Mouse (Mus musculus) liver, embryonic 11.5 days (tissue): Measurements from ENCODE around the gene Mgll. TPM values are rescaled to one million over a fixed set of nuclear protein-coding genes. Genes with fewer than 3 reads are reported as not detected.
A peak's percentile ranks its signal among the peaks of the same experiment; 100 is the strongest.

ENCODE experiments used
- ATAC-seq: fragments of 200-750 bp; cut with Nextera tagmentation; replicated peaks from 2 replicates; pipeline ENCODE4 v1.8.0; 2017; ENCODE audit warnings: moderate number of reproducible peaks, mild to moderate bottlenecking, moderate TSS enrichment, moderate library complexity; ENCODE audit not compliant: low FRiP score
- DNase-seq: peaks from one replicate; pipeline ENCODE4 v3.0.0-alpha.2; 2017; ENCODE audit warnings: low spot score
- H3K27ac ChIP-seq: fragments of 300-500 bp; sonication (generic); 2 replicates; pipeline ENCODE4 v1.5.1; 2014; ENCODE audit warnings: mild to moderate bottlenecking, low read depth, low read length, control low read depth
- H3K27me3 ChIP-seq: fragments of 300-500 bp; sonication (generic); replicated peaks from 2 replicates; pipeline ENCODE4 v1.6.1; 2014; ENCODE audit warnings: low read length, mixed read lengths; ENCODE audit not compliant: control insufficient read depth, insufficient read depth
- H3K36me3 ChIP-seq: fragments of 300-500 bp; sonication (generic); 2 replicates; pipeline ENCODE4 v1.6.1; 2014; ENCODE audit warnings: mild to moderate bottlenecking, low read length, moderate library complexity, mixed read lengths; ENCODE audit not compliant: control insufficient read depth, insufficient read depth
- H3K4me1 ChIP-seq: fragments of 300-500 bp; sonication (generic); replicated peaks from 2 replicates; pipeline ENCODE4 v1.6.1; 2014; ENCODE audit warnings: low read length, mixed read lengths; ENCODE audit not compliant: control insufficient read depth, insufficient read depth
- H3K4me2 ChIP-seq: fragments of 300-500 bp; sonication (generic); 2 replicates; pipeline ENCODE4 v1.6.1; 2014; ENCODE audit warnings: mild to moderate bottlenecking, control low read depth, moderate library complexity
- H3K4me3 ChIP-seq: fragments of 300-500 bp; sonication (generic); 2 replicates; pipeline ENCODE4 v1.5.1; 2014; ENCODE audit warnings: low read depth, low read length, control low read depth
- H3K9ac ChIP-seq: fragments of 300-500 bp; sonication (generic); 2 replicates; pipeline ENCODE4 v1.6.1; 2014; ENCODE audit warnings: low read depth, low read length, control low read depth
- H3K9me3 ChIP-seq: fragments of 300-500 bp; sonication (generic); 2 replicates; pipeline ENCODE4 v1.6.1; 2016; ENCODE audit warnings: low read length, inconsistent platforms, mixed read lengths; ENCODE audit not compliant: control insufficient read depth
- WGBS: fragments of 180-500 bp; shearing (Covaris S2); extraction: QIAGEN DNeasy Blood & Tissue Kit; methylation state at CpG from one replicate; pipeline ENCODE4 v1.1.7; 2014; 5-methylcytosine and 5-hydroxymethylcytosine counted together
- polyA plus RNA-seq: library from polyadenylated mRNA; unstranded; fragments of >200 nt; fragmentation: Nextera tagmentation; extraction: Ambion mirVana; gene quantifications from 2 replicates; pipeline ENCODE4 v1.2.1, GENCODE M21; 2014

Gene Mgll
- polyA plus RNA-seq, 1 experiment from 2014 or later, result 22.2 TPM

DNA sequence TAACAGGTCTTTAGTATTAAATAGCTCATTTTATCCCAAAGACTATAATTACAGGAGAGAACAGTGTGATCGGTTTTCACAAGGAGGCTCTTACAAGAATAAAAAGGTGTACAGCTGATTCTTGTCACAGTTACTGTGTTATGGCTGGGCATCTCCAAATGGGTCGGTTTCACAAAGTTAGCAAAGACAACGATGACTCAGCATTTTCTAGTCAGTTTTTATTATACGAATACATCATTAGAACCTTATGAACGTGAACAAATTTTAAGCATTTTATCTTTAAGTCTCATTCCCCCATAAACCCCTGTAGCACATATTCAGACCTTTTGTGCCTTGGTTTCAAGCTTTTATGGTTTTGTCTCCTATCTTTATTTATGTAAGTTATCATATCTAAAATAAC, 55.5 kb downstream of the Mgll start:
- peaks cover 23% of the 10 kb centered on the region for H3K4me1 ChIP-seq

GRCm38 (mm10) chr6:88781919-88782318, 57.7 kb downstream of the Mgll start:
- 69% methylated on average over 4 of the region's 4 CpGs for WGBS
- Histone ChIP-seq H3K36me3 (no peaks in the 10 kb centered on the region), H3K4me2 (no peak overlapping the region), H3K9ac (no peak overlapping the region), H3K27ac (peak overlapping the region; percentile 42; the same call in 1 of the 2 replicates), H3K4me3 (no peak overlapping the region), H3K9me3 (no peaks in the 10 kb centered on the region), H3K27me3 (no peaks in the 10 kb centered on the region), H3K4me1 (peaks cover 24% of the 10 kb centered on the region)
- DNase-seq (no peak), ATAC-seq (no peak)

More for the DNA sequence above, 55.5 kb downstream of the Mgll start:
- no peak overlapping the region for H3K27ac ChIP-seq
- no peak overlapping the region for H3K9ac ChIP-seq
- WGBS, result 76% methylated on average over 5 of the region's 5 CpGs
- ATAC-seq, result no peak
- H3K4me3 ChIP-seq, result no peak overlapping the region
- H3K36me3 ChIP-seq, result no peaks in the 10 kb centered on the region
- no peak overlapping the region for H3K4me2 ChIP-seq
- H3K27me3 ChIP-seq, result no peaks in the 10 kb centered on the region
- H3K9me3 ChIP-seq, result no peaks in the 10 kb centered on the region
- DNase-seq, result no peak

DNA sequence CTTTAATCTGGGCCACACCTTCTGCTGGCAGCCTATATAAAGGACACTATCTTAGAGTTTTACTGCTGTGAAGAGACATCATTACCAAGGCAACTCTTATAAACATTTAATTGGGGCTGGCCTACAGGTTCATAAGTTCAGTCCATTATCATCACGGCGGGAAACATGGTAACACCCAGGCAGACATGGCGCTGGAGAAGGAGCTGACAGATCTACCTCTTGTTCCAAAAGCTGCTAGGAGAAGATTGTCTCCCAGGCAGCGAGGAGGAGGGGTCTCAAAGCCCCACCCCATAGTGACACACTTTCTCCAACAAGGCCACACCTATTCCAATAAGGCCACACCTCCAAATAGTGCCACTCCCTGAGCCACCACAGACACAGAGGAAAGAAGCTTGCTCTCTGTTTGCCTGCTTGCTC, 58.8 kb downstream of the Mgll start:
- peak; percentile 60 for DNase-seq
- 14% methylated on average over 4 of the region's 4 CpGs for WGBS
- Histone ChIP-seq H3K36me3 (no peaks in the 10 kb centered on the region), H3K27me3 (no peaks in the 10 kb centered on the region), H3K27ac (peak overlapping the region; percentile 76), H3K4me1 (peaks cover 24% of the 10 kb centered on the region), H3K9ac (peak overlapping the region; percentile 54; the same call in 1 of the 2 replicates), H3K4me3 (no peak overlapping the region), H3K4me2 (peak overlapping the region; percentile 39), H3K9me3 (no peaks in the 10 kb centered on the region)
- ATAC-seq, result peak; percentile 94

DNA sequence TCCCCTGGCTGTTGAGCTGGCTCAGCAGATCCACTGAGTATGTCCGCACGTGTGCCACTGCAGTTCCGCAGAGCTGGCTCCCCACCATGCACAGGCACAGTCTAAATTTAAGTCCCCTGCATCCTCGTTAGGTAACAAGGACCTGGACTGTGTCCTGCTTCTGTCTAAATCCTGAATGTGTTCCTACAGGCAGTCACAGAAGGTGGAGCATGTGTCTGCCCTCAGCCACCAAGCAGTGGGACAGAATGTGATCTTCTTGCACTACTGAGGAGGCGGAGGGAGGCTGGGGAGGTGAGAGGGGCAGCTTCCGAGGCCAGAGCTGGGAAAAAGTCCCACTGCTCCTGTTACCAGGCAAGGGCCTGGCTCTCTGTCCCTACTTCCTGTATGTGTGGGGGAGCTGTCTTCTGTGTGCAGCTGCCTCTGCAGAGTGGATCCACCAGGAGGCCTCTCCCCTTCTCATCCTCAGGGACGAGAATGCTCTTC, 60.5 kb downstream of the Mgll start:
- H3K9ac ChIP-seq, result peak overlapping the region; percentile 34; the same call in 1 of the 2 replicates
- H3K4me2 ChIP-seq, result no peak overlapping the region
- H3K4me1 ChIP-seq, result peaks cover 24% of the 10 kb centered on the region
- 74% methylated on average over 7 of the region's 7 CpGs for WGBS
- H3K27me3 ChIP-seq, result no peaks in the 10 kb centered on the region
- no peak overlapping the region for H3K4me3 ChIP-seq
- no peaks in the 10 kb centered on the region for H3K36me3 ChIP-seq
- no peak for ATAC-seq
- H3K9me3 ChIP-seq, result no peaks in the 10 kb centered on the region
- peak overlapping the region; percentile 3 for H3K27ac ChIP-seq
- DNase-seq, result no peak

DNA sequence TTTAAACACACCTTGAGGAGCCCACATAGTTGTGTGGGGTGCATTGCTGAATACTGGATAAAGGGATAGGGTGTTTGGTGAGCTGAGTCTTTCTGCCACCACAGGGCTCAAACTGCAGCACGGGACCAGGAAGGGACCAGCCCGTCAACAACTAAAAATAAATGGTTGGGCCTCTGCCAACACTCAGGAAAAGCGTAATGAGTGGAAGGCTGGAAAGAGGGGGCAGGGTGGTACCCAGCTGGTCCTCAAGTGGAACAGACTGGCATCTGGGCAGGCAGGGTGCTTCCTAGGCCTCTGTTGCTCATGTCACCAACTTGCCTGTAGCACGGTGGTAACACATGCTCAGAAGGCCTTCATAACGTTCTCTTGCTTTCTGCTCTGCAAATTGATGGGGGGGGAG, 61.1 kb downstream of the Mgll start:
- no peak overlapping the region; the same call in 1 of the 2 replicates for H3K27ac ChIP-seq
- no peaks in the 10 kb centered on the region for H3K36me3 ChIP-seq
- no peak for DNase-seq
- H3K4me1 ChIP-seq, result peaks cover 24% of the 10 kb centered on the region
- no peak overlapping the region for H3K4me2 ChIP-seq
- no peak overlapping the region for H3K4me3 ChIP-seq
- no peaks in the 10 kb centered on the region for H3K9me3 ChIP-seq
- WGBS, result 68% methylated on average over 5 of the region's 5 CpGs
- ATAC-seq, result no peak
- no peak overlapping the region for H3K9ac ChIP-seq
- H3K27me3 ChIP-seq, result no peaks in the 10 kb centered on the region

GRCm38 (mm10) chr6:88785781-88786542, 61.8 kb downstream of the Mgll start:
- H3K9ac ChIP-seq, result no peak overlapping the region
- no peaks in the 10 kb centered on the region for H3K36me3 ChIP-seq
- WGBS, result 78% methylated on average over 10 of the region's 10 CpGs
- no peak for ATAC-seq
- no peaks in the 10 kb centered on the region for H3K9me3 ChIP-seq
- H3K27ac ChIP-seq, result no peak overlapping the region
- no peaks in the 10 kb centered on the region for H3K27me3 ChIP-seq
- H3K4me2 ChIP-seq, result no peak overlapping the region
- H3K4me1 ChIP-seq, result peaks cover 24% of the 10 kb centered on the region
- DNase-seq, result no peak
- no peak overlapping the region for H3K4me3 ChIP-seq

GRCm38 (mm10) chr6:88786732-88787445, 62.7 kb downstream of the Mgll start:
- Histone ChIP-seq H3K4me2 (no peak overlapping the region), H3K27me3 (no peaks in the 10 kb centered on the region), H3K4me3 (no peak overlapping the region), H3K36me3 (no peaks in the 10 kb centered on the region), H3K9ac (no peak overlapping the region), H3K4me1 (peaks cover 25% of the 10 kb centered on the region), H3K27ac (no peak overlapping the region), H3K9me3 (no peaks in the 10 kb centered on the region)
- WGBS, result 80% methylated on average over 15 of the region's 15 CpGs
- DNase-seq (no peak), ATAC-seq (no peak)

GRCm38 (mm10) chr6:88787496-88787895, 63.3 kb downstream of the Mgll start:
- Histone ChIP-seq H3K9ac (no peak overlapping the region), H3K4me2 (no peak overlapping the region), H3K4me3 (no peak overlapping the region), H3K4me1 (peaks cover 26% of the 10 kb centered on the region), H3K9me3 (no peaks in the 10 kb centered on the region), H3K27me3 (no peaks in the 10 kb centered on the region; the same call in 1 of the 2 replicates), H3K27ac (no peak overlapping the region), H3K36me3 (no peaks in the 10 kb centered on the region)
- no peak for ATAC-seq
- no peak for DNase-seq
- 76% methylated on average over 14 of the region's 14 CpGs for WGBS
